Mouse (Mus musculus): ENCODE results near the gene Gtf2ird1. TPM values are rescaled to one million over a fixed set of nuclear protein-coding genes. Genes with fewer than 3 reads are reported as not detected.

Gene Gtf2ird1
- total RNA-seq, 2 experiments from 2014 or later: 14.6 to 21.5 TPM

GRCm38 (mm10) chr5:134321699-134322098, 134.8 kb downstream of the Gtf2ird1 start:
- TF ChIP-seq CTCF (IDR thresholded peaks at IDR 0.05): no peak
- DNase-seq: no peak
- H3K4me3 ChIP-seq: no peak overlapping the region
- no peak overlapping the region for H3K27ac ChIP-seq
- intact Hi-C loops (cut with DNase I): no loop called here

GRCm38 (mm10) chr5:134318903-134319302, 137.6 kb downstream of the Gtf2ird1 start:
- TF ChIP-seq CTCF (IDR thresholded peaks at IDR 0.05): no peak
- intact Hi-C loops (cut with DNase I): no loop called here
- no peak for DNase-seq

GRCm38 (mm10) chr5:134316721-134317120, 139.8 kb downstream of the Gtf2ird1 start:
- Histone ChIP-seq H3K27ac (no peak overlapping the region), H3K4me3 (no peak overlapping the region)
- TF ChIP-seq CTCF (IDR thresholded peaks at IDR 0.05): no peak
- DNase-seq: no peak
- intact Hi-C loops (cut with DNase I): no loop called here

More at GRCm38 (mm10) chr5:134318903-134319302, 137.6 kb downstream of the Gtf2ird1 start:
- no peak overlapping the region for H3K4me3 ChIP-seq
- H3K27ac ChIP-seq: no peak overlapping the region

- peak; percentile 70 for DNase-seq
- Histone ChIP-seq H3K27ac (peak overlapping the region; percentile 99), H3K4me3 (peak overlapping the region; percentile 98)
- TF ChIP-seq CTCF (IDR thresholded peaks at IDR 0.05): peak; percentile 34; the same call in 1 of the 2 replicates
- intact Hi-C loops (cut with DNase I): no loop called here
These were observed 140.7 kb downstream of the Gtf2ird1 start for GRCm38 (mm10) chr5:134315623-134316350.

GRCm38 (mm10) chr5:134314688-134315622, 141.6 kb downstream of the Gtf2ird1 start, which contains the start of gene Gtf2i:
Gtf2i (minus strand) TSS chr5:134314760.
- DNase-seq: peak; percentile 96
- H3K4me3 ChIP-seq: peak within 1 kb of the TSS; percentile 98
- intact Hi-C loops (cut with DNase I): no loop called here

GRCm38 (mm10) chr5:134314068-134314674, 142.3 kb downstream of the Gtf2ird1 start:
- DNase-seq: no peak
- no peak for TF ChIP-seq CTCF (IDR thresholded peaks at IDR 0.05)
- intact Hi-C loops (cut with DNase I): no loop called here
- H3K27ac ChIP-seq: peak overlapping the region; percentile 99
- H3K4me3 ChIP-seq: peak overlapping the region; percentile 98

More at GRCm38 (mm10) chr5:134314688-134315622, 141.6 kb downstream of the Gtf2ird1 start, which contains the start of gene Gtf2i:
- TF ChIP-seq CTCF (IDR thresholded peaks at IDR 0.05): no peak
- H3K27ac ChIP-seq: peak within 1 kb of the TSS; percentile 99

- Histone ChIP-seq H3K27ac (peak overlapping the region; percentile 99), H3K4me3 (peak overlapping the region; percentile 98)
- intact Hi-C loops (cut with DNase I): no loop called here
- peak; percentile 98 for DNase-seq
- TF ChIP-seq CTCF (IDR thresholded peaks at IDR 0.05): no peak
These were observed 143.0 kb downstream of the Gtf2ird1 start for GRCm38 (mm10) chr5:134313451-134314067.

GRCm38 (mm10) chr5:134312691-134313450, 143.6 kb downstream of the Gtf2ird1 start:
- intact Hi-C loops (cut with DNase I): no loop called here
- peak overlapping the region; percentile 98 for H3K4me3 ChIP-seq
- no peak for TF ChIP-seq CTCF (IDR thresholded peaks at IDR 0.05)
- no peak for DNase-seq
- peak overlapping the region; percentile 99 for H3K27ac ChIP-seq

- no peak for DNase-seq
- peak overlapping the region; percentile 98; the same call in 1 of the 2 replicates for H3K4me3 ChIP-seq
These were observed 144.6 kb downstream of the Gtf2ird1 start for GRCm38 (mm10) chr5:134311894-134312411.

GRCm38 (mm10) chr5:134310201-134310600, 146.3 kb downstream of the Gtf2ird1 start:
- no peak for TF ChIP-seq CTCF (IDR thresholded peaks at IDR 0.05)
- Histone ChIP-seq H3K4me3 (no peak overlapping the region), H3K27ac (peak overlapping the region; percentile 1; the same call in 1 of the 2 replicates)
- no peak for DNase-seq
- intact Hi-C loops (cut with DNase I): no loop called here

More at GRCm38 (mm10) chr5:134311894-134312411, 144.6 kb downstream of the Gtf2ird1 start:
- no peak for TF ChIP-seq CTCF (IDR thresholded peaks at IDR 0.05)
- peak overlapping the region; percentile 99 for H3K27ac ChIP-seq
- intact Hi-C loops (cut with DNase I): no loop called here

GRCm38 (mm10) chr5:134309345-134309744, 147.2 kb downstream of the Gtf2ird1 start:
- no peak overlapping the region for H3K4me3 ChIP-seq
- intact Hi-C loops (cut with DNase I): no loop called here
- DNase-seq: no peak
- H3K27ac ChIP-seq: no peak overlapping the region
- TF ChIP-seq CTCF (IDR thresholded peaks at IDR 0.05): no peak

Small RNA genes lying within 50 kb of the gene (microRNA-seq; reads per million reads assigned to microRNA genes)
- gene Gm26340 (not detected), gene Mir3965 (not detected)

Other genes with a start within 250 kb of the Gtf2ird1 start
- gene Ncf1, start 227.1 kb downstream of the Gtf2ird1 start, total RNA-seq (2021): 1 to 10 TPM; 1.0 to 3.8 TPM
- gene Gtf2i, start 142.0 kb downstream of the Gtf2ird1 start, total RNA-seq (2021): 100 to 1,000 TPM; 103 to 122 TPM
- 1 to 10 TPM; 3.0 to 4.2 TPM for gene Clip2, start 95.7 kb upstream of the Gtf2ird1 start, total RNA-seq (2021)
- gene Syna, start 103.5 kb upstream of the Gtf2ird1 start, total RNA-seq (2021): not detected
- gene Rfc2, start 124.7 kb upstream of the Gtf2ird1 start, total RNA-seq (2021): 10 to 100 TPM; 18.3 to 19.8 TPM
- gene Lat2, start 158.3 kb upstream of the Gtf2ird1 start, total RNA-seq (2021): 1 to 10 TPM in 1 of 2 experiments, under 1 TPM in 1; 0.87 to 1.2 TPM
- 100 to 1,000 TPM in 1 of 2 experiments, 10 to 100 TPM in 1; 92.2 to 105 TPM for gene Eif4h, start 182.8 kb upstream of the Gtf2ird1 start, total RNA-seq (2021)
- gene Limk1, start 231.9 kb upstream of the Gtf2ird1 start, total RNA-seq (2021): 1 to 10 TPM; 1.5 to 2.2 TPM

Data from gastrocnemius, adult 2 months (tissue).